Mouse (Mus musculus) heart, postnatal 4 days (tissue): Measurements from ENCODE around the gene Zfp281. TPM values are rescaled to one million over a fixed set of nuclear protein-coding genes. Genes with fewer than 3 reads are reported as not detected.

ENCODE experiments used
- total RNA-seq, 2 experiments: library from RNA; stranded (reverse); gene quantifications; 2 replicates each; pipeline ENCODE4 v1.2.3; 2021

Gene Zfp281
- total RNA-seq, 2 experiments from 2014 or later = 14.2 TPM

Other genes with a start within 250 kb of the Zfp281 start
- gene Ddx59, start 209.6 kb upstream of the Zfp281 start, total RNA-seq = 10 to 100 TPM; 11.9 TPM
- gene Kif14, start 158.6 kb upstream of the Zfp281 start, total RNA-seq = 1 to 10 TPM; 7.3 to 7.8 TPM